In the genomic region with DNA sequence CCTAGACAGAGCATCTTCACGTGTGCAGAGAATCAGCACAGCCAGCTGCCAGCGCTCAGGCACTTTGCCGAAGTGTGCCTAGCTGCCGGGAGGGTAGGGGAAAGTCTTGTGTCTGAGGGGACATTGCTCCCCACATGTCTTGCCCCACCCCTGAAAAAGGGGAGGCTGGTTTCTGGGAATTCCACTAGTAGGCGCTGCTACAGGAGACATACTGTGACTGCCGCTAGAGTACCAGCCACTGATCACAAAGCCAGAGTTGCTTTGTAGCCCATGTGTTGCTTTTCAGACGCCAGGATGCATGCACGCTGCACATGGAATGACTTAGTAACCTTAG, we compare ENCODE assay signal across 14 mouse cellular contexts. TPM values are rescaled to one million over a fixed set of nuclear protein-coding genes. Genes with fewer than 3 reads are reported as not detected.
DNase-seq lines count a peak whose midpoint lies in the region; ATAC-seq and TF ChIP-seq lines count a peak whose summit lies in the region.
"Had no signal": no experiment of that assay in that cellular context is flagged by ENCODE, and none has a peak within 500 bp of the region (broad histone marks: within the 10 kb centered on the region; RNA-seq: fewer than 3 reads in every experiment).

No protein-coding gene starts in this region.

- no peak for DNase-seq in layer of hippocampus, adult 2 months (ENCODE audit: low spot score in 2 of 2)
- no peak for DNase-seq in layer of hippocampus, adult 11-12 months (ENCODE audit: low spot score)
- no peak for DNase-seq in heart, adult 2 months
- no peak for DNase-seq in adrenal gland, postnatal 36 days
- DNase-seq: cerebellum, postnatal 14 days; kidney, adult 2 months; liver had no signal

- TF ChIP-seq CTCF in layer of hippocampus, adult 2 months (conservative IDR thresholded peaks at IDR 0.05) = peak; percentile 68
- TF ChIP-seq CTCF in heart, adult 2 months (IDR thresholded peaks at IDR 0.05) = no peak

- peak overlapping the region; percentile 27 for H3K4me2 ChIP-seq in embryonic facial prominence, embryonic 13.5 days
- peak overlapping the region; percentile 50 for H3K4me2 ChIP-seq in hindbrain, embryonic 15.5 days
- H3K4me2 ChIP-seq in neural tube, embryonic 15.5 days = peak overlapping the region; percentile 36

- no peak overlapping the region for H3K9ac ChIP-seq in embryonic facial prominence, embryonic 13.5 days
- H3K9ac ChIP-seq in hindbrain, embryonic 15.5 days = no peak overlapping the region
- no peak overlapping the region for H3K9ac ChIP-seq in neural tube, embryonic 15.5 days (replicated peaks)
- no peak overlapping the region for H3K9ac ChIP-seq in heart, adult 2 months (ENCODE audit: low read depth, low read length)

- H3K27me3 ChIP-seq in embryonic facial prominence, embryonic 13.5 days = peaks cover 28% of the 10 kb centered on the region
- H3K27me3 ChIP-seq in hindbrain, embryonic 15.5 days = peaks cover 6% of the 10 kb centered on the region; the same call in 1 of the 2 replicates
- no peaks in the 10 kb centered on the region; the same call in 1 of the 2 replicates for H3K27me3 ChIP-seq in neural tube, embryonic 15.5 days (replicated peaks)
- H3K27me3 ChIP-seq in heart, adult 2 months (ENCODE audit: control insufficient read depth, insufficient read depth, low read length) = no peaks in the 10 kb centered on the region; the same call in 1 of the 2 replicates

- no peak for TF ChIP-seq EP300 in heart, adult 2 months (IDR thresholded peaks at IDR 0.05; ENCODE audit: insufficient read depth, low read depth, low read length)

- H3K4me3 ChIP-seq in layer of hippocampus, adult 2 months = no peak overlapping the region
- H3K4me3 ChIP-seq in embryonic facial prominence, embryonic 13.5 days = no peak overlapping the region
- peak overlapping the region; percentile 12; the same call in 1 of the 2 replicates for H3K4me3 ChIP-seq in hindbrain, embryonic 15.5 days
- no peak overlapping the region for H3K4me3 ChIP-seq in neural tube, embryonic 15.5 days (replicated peaks)
- H3K4me3 ChIP-seq in heart, adult 2 months = no peak overlapping the region

- ATAC-seq in embryonic facial prominence, embryonic 13.5 days (ENCODE audit: insufficient number of reproducible peaks, insufficient read depth, low FRiP score, low TSS enrichment, low read depth) = 0 out of 2 replicates have a peak, but pooled peaks have one; percentile 33
- ATAC-seq in hindbrain, embryonic 15.5 days (ENCODE audit: low FRiP score, low read depth) = peak; percentile 17; the same call in 1 of the 2 replicates
- no peak; the same call in 1 of the 2 replicates for ATAC-seq in neural tube, embryonic 15.5 days (ENCODE audit: low FRiP score)
- ATAC-seq in granulocyte monocyte progenitor cell, adult 5-6 weeks (replicated peaks; ENCODE audit: poor library complexity, severe bottlenecking) = no peak

- no peaks in the 10 kb centered on the region for H3K9me3 ChIP-seq in embryonic facial prominence, embryonic 13.5 days
- H3K9me3 ChIP-seq in hindbrain, embryonic 15.5 days = no peaks in the 10 kb centered on the region
- H3K9me3 ChIP-seq in neural tube, embryonic 15.5 days (replicated peaks) = no peaks in the 10 kb centered on the region

- intact Hi-C loops in heart, adult 2 months (cut with DNase I) = loop anchor here (10.0 kb wide), 1 partner anchor 235 kb away; no protein-coding TSS in a partner anchor

- H3K27ac ChIP-seq in layer of hippocampus, adult 2 months = no peak overlapping the region
- H3K27ac ChIP-seq in embryonic facial prominence, embryonic 13.5 days = no peak overlapping the region
- no peak overlapping the region for H3K27ac ChIP-seq in hindbrain, embryonic 15.5 days (replicated peaks)
- H3K27ac ChIP-seq in neural tube, embryonic 15.5 days (replicated peaks) = no peak overlapping the region
- H3K27ac ChIP-seq in heart, adult 2 months = no peak overlapping the region

- 18% methylated on average over 8 of the region's 8 CpGs for WGBS in embryonic facial prominence, embryonic 13.5 days
- 24% methylated on average over 8 of the region's 8 CpGs for WGBS in hindbrain, embryonic 15.5 days
- WGBS in neural tube, embryonic 15.5 days = 31% methylated on average over 8 of the region's 8 CpGs
- WGBS in heart, adult 2 months = 35% methylated on average over 8 of the region's 8 CpGs

- TF ChIP-seq POLR2A in heart, adult 2 months (IDR thresholded peaks at IDR 0.05; ENCODE audit: insufficient read depth, low read depth, low read length) = no peak

- H3K36me3 ChIP-seq in embryonic facial prominence, embryonic 13.5 days = no peaks in the 10 kb centered on the region
- no peaks in the 10 kb centered on the region for H3K36me3 ChIP-seq in hindbrain, embryonic 15.5 days
- H3K36me3 ChIP-seq in neural tube, embryonic 15.5 days = no peaks in the 10 kb centered on the region
- no peaks in the 10 kb centered on the region for H3K36me3 ChIP-seq in heart, adult 2 months (ENCODE audit: control insufficient read depth, insufficient read depth, low read length)

- no peaks in the 10 kb centered on the region for H3K79me2 ChIP-seq in heart, adult 2 months (replicated peaks; ENCODE audit: control insufficient read depth, insufficient read depth, low read length)

- peaks cover 11% of the 10 kb centered on the region for H3K4me1 ChIP-seq in embryonic facial prominence, embryonic 13.5 days
- no peaks in the 10 kb centered on the region; the same call in 1 of the 2 replicates for H3K4me1 ChIP-seq in hindbrain, embryonic 15.5 days (replicated peaks)
- H3K4me1 ChIP-seq in neural tube, embryonic 15.5 days = 0 out of 2 replicates have a peak, but pooled peaks cover 5% of the 10 kb centered on the region
- no peaks in the 10 kb centered on the region for H3K4me1 ChIP-seq in heart, adult 2 months (ENCODE audit: control insufficient read depth, insufficient read depth, low read length)

RNA-seq across cellular contexts. Expression of a gene that starts 37.5 kb away (rescaled TPM):
- under 1 TPM; 0.07 to 0.18 TPM for total RNA-seq in layer of hippocampus, adult 2 months (2021)
- polyA plus RNA-seq in embryonic facial prominence, embryonic 13.5 days (2015; fragmentation: Nextera tagmentation; extraction: Ambion mirVana) = not detected in 2 replicates
- polyA plus RNA-seq in hindbrain, embryonic 15.5 days (2015; fragmentation: Nextera tagmentation; extraction: Ambion mirVana) = 0.32 and 0.39 TPM in 2 replicates
- 0.31 and 0.33 TPM in 2 replicates for polyA plus RNA-seq in neural tube, embryonic 15.5 days (2015; fragmentation: Nextera tagmentation; extraction: Ambion mirVana)
- not detected for total RNA-seq in heart, adult 2 months (2021)
- 0.08 and 0.09 TPM in 2 replicates for polyA plus RNA-seq in heart, adult 2 months (2012; rRNA removed)
- total RNA-seq in granulocyte monocyte progenitor cell, adult 5-6 weeks (2014; fragmentation: Nextera tagmentation) = not detected in 2 replicates
- not detected in 2 replicates for total RNA-seq in granulocyte monocyte progenitor cell, adult 5-6 weeks (2017)
- not detected for total RNA-seq in adrenal gland, postnatal 36 days (2021)
- total RNA-seq: adrenal gland, postnatal 4 days had no signal
- polyA plus RNA-seq: C2C12; heart, embryonic 14.5 days had no signal

Comparison
In these comparisons a context has a peak if more than half of its experiments do, and no peak if none do; other contexts are left out.
1. ATAC-seq: peak in embryonic facial prominence, embryonic 13.5 days (single experiment) and hindbrain, embryonic 15.5 days (single experiment); none in neural tube, embryonic 15.5 days (single experiment) and granulocyte monocyte progenitor cell, adult 5-6 weeks (single experiment).
2. Peak in every context shown above with its lines, with median percentiles within 50 percentile points of each other: H3K4me2 ChIP-seq.